Mouse (Mus musculus) bone marrow, adult 2 months (tissue): ENCODE data around the gene Ccser1.

Source experiments
- CTCF ChIP-seq: fragments of 200-500 bp; IDR thresholded peaks from 2 replicates; pipeline ENCODE4 v1.5.1; 2011; ENCODE audit warnings: low read length, control low read depth; ENCODE audit not compliant: control insufficient read depth, insufficient read depth
- POLR2A ChIP-seq: fragments of 200-500 bp; IDR thresholded peaks from 2 replicates; pipeline ENCODE4 v1.6.1; 2011; ENCODE audit warnings: low read depth, mild to moderate bottlenecking, control low read depth, low read length, borderline replicate concordance; ENCODE audit not compliant: control insufficient read depth

DNA sequence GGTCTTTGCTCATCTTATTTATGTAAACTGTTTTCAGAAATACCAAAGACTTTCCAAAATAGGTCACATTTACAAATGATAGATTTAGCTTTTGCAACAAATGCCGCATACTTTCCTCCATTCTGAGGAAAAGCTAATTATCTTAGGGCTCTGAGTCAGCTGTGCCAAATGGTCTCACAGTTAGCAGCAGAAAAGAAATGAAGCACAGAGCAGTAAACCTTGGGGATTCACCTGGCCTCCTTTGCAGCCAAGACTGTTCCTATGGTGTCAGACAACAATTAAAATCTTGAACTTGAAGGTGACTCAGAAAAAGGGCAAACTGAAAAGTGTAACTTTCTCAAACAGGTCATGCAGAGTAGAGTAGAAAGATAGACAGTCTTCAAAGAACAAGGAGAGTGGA lies 759.1 kb downstream of the Ccser1 start:
- no peak for TF ChIP-seq POLR2A
- TF ChIP-seq CTCF, result no peak
